ENCODE assay signal across 16 mouse cellular contexts in the genomic region with DNA sequence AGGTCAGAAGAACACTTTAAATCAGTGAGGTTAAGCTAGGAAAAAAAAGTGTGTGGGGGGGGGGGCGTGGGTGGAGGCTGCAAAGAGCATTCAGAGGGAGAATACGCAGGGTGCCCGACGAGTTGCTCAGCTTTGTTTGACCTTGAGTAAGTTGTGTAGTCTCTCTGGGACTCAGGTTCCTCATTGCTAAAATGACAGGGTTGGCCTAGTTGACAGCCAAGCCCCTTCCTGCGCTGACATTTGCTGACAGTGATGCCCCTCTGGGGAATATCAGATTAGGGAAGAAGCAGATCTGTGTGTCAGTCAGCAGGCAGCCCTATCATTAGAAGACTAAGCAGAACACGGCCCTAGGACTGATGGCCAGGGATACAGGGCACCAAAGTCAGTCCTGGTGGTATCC.
DNase-seq lines count a peak whose midpoint lies in the region; ATAC-seq and TF ChIP-seq lines count a peak whose summit lies in the region.
"Had no signal": no experiment of that assay in that cellular context is flagged by ENCODE, and none has a peak within 500 bp of the region (broad histone marks: within the 10 kb centered on the region; RNA-seq: fewer than 3 reads in every experiment).

No protein-coding gene starts in this region.

- H3K36me3 ChIP-seq in hindbrain, embryonic 10.5 days = no peaks in the 10 kb centered on the region
- H3K36me3 ChIP-seq in hindbrain, embryonic 14.5 days (replicated peaks; ENCODE audit: control insufficient read depth, insufficient read depth) = no peaks in the 10 kb centered on the region
- H3K36me3 ChIP-seq in G1E (replicated peaks) = no peaks in the 10 kb centered on the region
- H3K36me3 ChIP-seq in embryonic facial prominence, embryonic 10.5 days (replicated peaks) = no peaks in the 10 kb centered on the region
- H3K36me3 ChIP-seq: limb, embryonic 15.5 days had no signal

- H3K9me3 ChIP-seq in hindbrain, embryonic 10.5 days = no peaks in the 10 kb centered on the region
- H3K9me3 ChIP-seq in hindbrain, embryonic 14.5 days (ENCODE audit: control insufficient read depth, low read length) = no peaks in the 10 kb centered on the region
- H3K9me3 ChIP-seq in G1E (replicated peaks) = 0 out of 2 replicates have a peak, but pooled peaks cover 2% of the 10 kb centered on the region
- H3K9me3 ChIP-seq in embryonic facial prominence, embryonic 10.5 days = no peaks in the 10 kb centered on the region
- H3K9me3 ChIP-seq: limb, embryonic 15.5 days had no signal

- H3K27ac ChIP-seq in hindbrain, embryonic 10.5 days = peak overlapping the region; percentile 66
- no peak overlapping the region for H3K27ac ChIP-seq in hindbrain, embryonic 14.5 days
- H3K27ac ChIP-seq in embryonic facial prominence, embryonic 10.5 days (replicated peaks) = peak overlapping the region; percentile 27
- H3K27ac ChIP-seq in layer of hippocampus, adult 2 months = no peak overlapping the region
- no peak overlapping the region for H3K27ac ChIP-seq in left cerebral cortex, adult 2 months
- H3K27ac ChIP-seq: limb, embryonic 15.5 days had no signal

- peaks cover 22% of the 10 kb centered on the region for H3K4me1 ChIP-seq in hindbrain, embryonic 10.5 days (replicated peaks)
- H3K4me1 ChIP-seq in hindbrain, embryonic 14.5 days (replicated peaks; ENCODE audit: control insufficient read depth, insufficient read depth, low read length) = peaks cover 3% of the 10 kb centered on the region
- H3K4me1 ChIP-seq in G1E (ENCODE audit: insufficient read depth, low read depth, low read length) = peaks cover 80% of the 10 kb centered on the region
- H3K4me1 ChIP-seq in embryonic facial prominence, embryonic 10.5 days = peaks cover 29% of the 10 kb centered on the region

- ATAC-seq in hindbrain, embryonic 14.5 days (ENCODE audit: low FRiP score) = no peak
- no peak for ATAC-seq in G1E (ENCODE audit: extremely low read depth, insufficient number of reproducible peaks, low FRiP score, poor library complexity, severe bottlenecking)
- 0 out of 2 replicates have a peak, but pooled peaks have one; percentile 53 for ATAC-seq in monocyte, adult 5-6 weeks (replicated peaks; ENCODE audit: insufficient number of reproducible peaks, low FRiP score, low TSS enrichment, poor library complexity, severe bottlenecking)
- ATAC-seq: forebrain, embryonic 14.5 days; midbrain, embryonic 16.5 days had no signal

- H3K4me3 ChIP-seq in hindbrain, embryonic 10.5 days = no peak overlapping the region
- no peak overlapping the region for H3K4me3 ChIP-seq in hindbrain, embryonic 14.5 days (replicated peaks; ENCODE audit: low read length)
- peak overlapping the region; percentile 31; the same call in 1 of the 2 replicates for H3K4me3 ChIP-seq in G1E (ENCODE audit: low read depth, low read length)
- no peak overlapping the region for H3K4me3 ChIP-seq in embryonic facial prominence, embryonic 10.5 days
- H3K4me3 ChIP-seq in layer of hippocampus, adult 2 months = no peak overlapping the region
- no peak overlapping the region for H3K4me3 ChIP-seq in left cerebral cortex, adult 2 months
- H3K4me3 ChIP-seq: limb, embryonic 15.5 days had no signal

- no peak for DNase-seq in hindbrain, embryonic 10.5 days (ENCODE audit: low spot score)
- no peak for DNase-seq in hindbrain, embryonic 14.5 days (ENCODE audit: low spot score)
- DNase-seq in G1E (ENCODE audit: low spot score) = no peak
- no peak for DNase-seq in embryonic facial prominence, embryonic 10.5 days (ENCODE audit: low spot score)
- DNase-seq in layer of hippocampus, adult 2 months (ENCODE audit: low spot score in 2 of 2) = no peak
- DNase-seq in left cerebral cortex, adult 2 months (ENCODE audit: extremely low spot score in 1 of 2, low spot score in 2 of 2) = no peak
- DNase-seq: cerebellum, postnatal 10 days; embryo, embryonic 11 days; heart, postnatal 4 days; kidney, postnatal 14 days; right cerebral cortex, adult 18-20 months; thymus, postnatal 14 days had no signal

- no peaks in the 10 kb centered on the region for H3K27me3 ChIP-seq in hindbrain, embryonic 10.5 days (ENCODE audit: insufficient read depth, poor library complexity, severe bottlenecking)
- no peaks in the 10 kb centered on the region for H3K27me3 ChIP-seq in hindbrain, embryonic 14.5 days (ENCODE audit: control insufficient read depth, insufficient read depth, low read length)
- H3K27me3 ChIP-seq in G1E (ENCODE audit: insufficient read depth, low read length) = no peaks in the 10 kb centered on the region
- H3K27me3 ChIP-seq in embryonic facial prominence, embryonic 10.5 days (replicated peaks; ENCODE audit: low read depth, poor library complexity, severe bottlenecking) = no peaks in the 10 kb centered on the region
- H3K27me3 ChIP-seq: limb, embryonic 15.5 days had no signal

- no peak overlapping the region for H3K9ac ChIP-seq in hindbrain, embryonic 14.5 days
- H3K9ac ChIP-seq: limb, embryonic 15.5 days had no signal

- TF ChIP-seq CTCF in G1E (IDR thresholded peaks at IDR 0.05; ENCODE audit: low read depth, low read length) = no peak
- no peak for TF ChIP-seq CTCF in layer of hippocampus, adult 2 months (conservative IDR thresholded peaks at IDR 0.05)
- TF ChIP-seq CTCF in left cerebral cortex, adult 2 months (IDR thresholded peaks at IDR 0.05) = no peak

- WGBS in hindbrain, embryonic 10.5 days = 60% methylated on average over 6 of the region's 6 CpGs
- WGBS in hindbrain, embryonic 14.5 days = 59% methylated on average over 6 of the region's 6 CpGs
- WGBS in embryonic facial prominence, embryonic 10.5 days = 53% methylated on average over 6 of the region's 6 CpGs

- intact Hi-C loops in left cerebral cortex, adult 2 months (cut with DNase I) = no loop called here

- no peak overlapping the region for H3K4me2 ChIP-seq in hindbrain, embryonic 14.5 days (replicated peaks)
- H3K4me2 ChIP-seq: limb, embryonic 15.5 days had no signal

Comparison
In these comparisons a context has a peak if more than half of its experiments do, and no peak if none do; other contexts are left out.
1. H3K27ac ChIP-seq: peak in hindbrain, embryonic 10.5 days (single experiment) and embryonic facial prominence, embryonic 10.5 days (single experiment); none in hindbrain, embryonic 14.5 days (single experiment), layer of hippocampus, adult 2 months (single experiment) and left cerebral cortex, adult 2 months (single experiment).